Mouse (Mus musculus) liver, embryonic 14.5 days (tissue): ENCODE results near the gene Nop9.

Source experiments
- CTCF ChIP-seq: IDR thresholded peaks from 2 replicates; pipeline ENCODE4 v1.5.1; 2016; ENCODE audit warnings: antibody characterized with exemption, low read depth, control low read depth
- EP300 ChIP-seq: IDR thresholded peaks from 2 replicates; pipeline ENCODE4 v1.6.1; 2016; ENCODE audit warnings: antibody characterized with exemption, low read depth

- no peak for TF ChIP-seq EP300
- no peak for TF ChIP-seq CTCF
These were observed 35.2 kb downstream of the Nop9 start for GRCm38 (mm10) chr14:55780736-55781135.
